Mouse (Mus musculus): Measurements from ENCODE around the gene Rgs8.

The Rgs8 gene

GRCm38 (mm10) chr1:153673900-153674299, 21.1 kb downstream of the Rgs8 start:
- DNase-seq (ENCODE audit: low read depth, low spot score), result no peak

DNA sequence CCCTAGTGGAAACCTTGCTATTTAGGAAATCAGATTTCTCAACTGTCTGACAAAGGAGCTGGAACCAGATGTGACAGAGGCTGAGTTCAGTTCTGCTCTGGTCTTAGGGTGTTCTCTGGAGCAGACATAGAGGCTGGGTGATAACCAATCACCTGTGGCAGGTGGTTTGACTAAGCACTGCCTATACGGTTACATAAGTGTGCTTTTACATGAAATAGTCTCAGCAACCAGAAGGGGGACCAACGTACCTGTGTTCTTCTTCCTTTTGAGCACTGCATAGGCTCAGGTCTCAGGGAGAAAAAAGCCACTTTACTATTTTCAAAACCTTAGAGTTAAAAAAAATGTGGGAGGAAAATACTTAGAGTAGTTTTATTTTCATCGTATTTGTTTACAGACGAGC, 22.8 kb downstream of the Rgs8 start:
- DNase-seq (ENCODE audit: low read depth, low spot score), result no peak

DNA sequence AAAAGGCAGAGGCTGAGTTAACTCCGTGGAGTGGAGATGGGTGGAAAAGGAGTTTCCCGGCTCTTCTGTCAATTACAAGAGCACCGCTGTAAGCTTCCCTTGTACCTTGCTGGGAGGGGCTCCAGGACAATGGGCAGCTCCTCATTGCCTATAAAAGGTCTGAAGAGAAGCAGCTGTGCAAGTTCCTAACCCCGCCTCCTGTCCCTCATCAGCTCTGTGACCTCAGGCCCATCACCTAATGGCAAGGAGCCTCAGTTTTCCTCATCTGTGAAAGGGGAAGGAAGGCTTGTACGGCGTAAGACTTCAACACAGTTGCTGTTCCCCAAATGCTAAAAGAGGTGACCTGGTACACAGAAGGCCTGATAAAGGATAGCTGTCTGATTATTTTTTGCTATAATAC, 24.8 kb downstream of the Rgs8 start:
- DNase-seq (ENCODE audit: low read depth, low spot score), result no peak

- no peak for DNase-seq (ENCODE audit: low read depth, low spot score)
Observed at GRCm38 (mm10) chr1:153679147-153679546, 26.3 kb downstream of the Rgs8 start.

GRCm38 (mm10) chr1:153679653-153680052, 26.8 kb downstream of the Rgs8 start:
- no peak for DNase-seq (ENCODE audit: low read depth, low spot score)

- no peak for DNase-seq (ENCODE audit: low read depth, low spot score)
Observed at GRCm38 (mm10) chr1:153680363-153680762, 27.5 kb downstream of the Rgs8 start.

- DNase-seq (ENCODE audit: low read depth, low spot score), result no peak
Observed at GRCm38 (mm10) chr1:153681036-153681435, 28.2 kb downstream of the Rgs8 start.

- no peak for DNase-seq (ENCODE audit: low read depth, low spot score)
Observed at GRCm38 (mm10) chr1:153683190-153683589, 30.4 kb downstream of the Rgs8 start.

- DNase-seq (ENCODE audit: low read depth, low spot score), result no peak
Observed at GRCm38 (mm10) chr1:153685630-153686029, 32.8 kb downstream of the Rgs8 start.

- DNase-seq (ENCODE audit: low read depth, low spot score), result no peak
Observed at GRCm38 (mm10) chr1:153692526-153692925, 39.7 kb downstream of the Rgs8 start.

DNA sequence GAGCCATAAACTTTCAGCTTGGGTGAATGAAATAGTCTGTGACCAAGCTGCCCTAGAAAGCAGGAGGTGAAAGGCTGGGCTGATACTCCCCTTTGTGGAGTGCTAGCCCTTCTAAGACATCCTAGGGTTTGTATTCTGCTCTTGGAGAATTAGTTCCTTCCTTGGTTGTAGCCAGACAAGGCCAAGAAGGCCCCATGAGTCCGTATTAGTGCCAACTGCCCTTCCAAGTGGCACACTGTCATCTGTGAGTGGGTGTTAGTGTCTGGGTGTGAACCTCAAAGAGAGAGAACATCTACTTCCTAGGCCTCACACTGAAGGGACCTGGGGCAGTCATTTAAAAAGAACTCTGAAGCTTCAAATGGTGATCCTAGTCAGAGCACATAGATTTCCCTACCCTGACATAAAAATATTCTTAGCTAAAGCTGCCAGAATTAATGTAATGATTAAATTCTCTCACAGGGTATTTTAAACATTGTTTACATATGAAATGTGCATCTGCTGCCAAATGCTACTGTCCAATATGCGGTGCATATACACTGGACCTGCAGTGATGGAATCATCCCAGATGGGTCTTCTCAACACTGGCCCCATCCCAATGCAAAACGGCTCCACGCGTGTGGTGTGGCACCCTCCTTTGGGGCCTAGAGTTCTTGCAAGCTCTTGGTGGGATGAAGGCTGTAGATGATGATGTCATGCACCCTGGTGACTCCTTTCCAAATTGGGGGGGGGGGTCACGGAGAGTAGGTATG, 41.7 kb downstream of the Rgs8 start:
- DNase-seq (ENCODE audit: low read depth, low spot score), result no peak

DNA sequence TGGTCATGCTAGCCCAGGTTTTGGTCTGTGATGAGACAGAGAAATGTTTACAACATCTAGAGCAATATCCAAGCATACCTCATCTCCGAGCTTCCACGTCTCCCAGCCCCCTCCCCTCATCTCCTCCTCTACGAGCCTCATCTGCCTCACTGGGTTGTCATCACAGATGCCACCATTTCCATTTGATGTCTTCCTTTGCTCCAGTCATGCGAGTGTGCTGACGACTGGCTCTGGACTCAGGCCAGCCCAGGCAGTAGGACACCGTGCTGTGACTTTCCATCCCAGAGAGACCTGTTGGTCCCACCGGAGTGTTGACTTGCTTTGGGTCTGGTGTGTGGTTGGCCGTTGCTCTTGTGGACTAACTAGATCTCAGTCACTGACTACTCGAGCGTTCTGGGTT, 42.6 kb downstream of the Rgs8 start:
- DNase-seq (ENCODE audit: low read depth, low spot score), result no peak

DNA sequence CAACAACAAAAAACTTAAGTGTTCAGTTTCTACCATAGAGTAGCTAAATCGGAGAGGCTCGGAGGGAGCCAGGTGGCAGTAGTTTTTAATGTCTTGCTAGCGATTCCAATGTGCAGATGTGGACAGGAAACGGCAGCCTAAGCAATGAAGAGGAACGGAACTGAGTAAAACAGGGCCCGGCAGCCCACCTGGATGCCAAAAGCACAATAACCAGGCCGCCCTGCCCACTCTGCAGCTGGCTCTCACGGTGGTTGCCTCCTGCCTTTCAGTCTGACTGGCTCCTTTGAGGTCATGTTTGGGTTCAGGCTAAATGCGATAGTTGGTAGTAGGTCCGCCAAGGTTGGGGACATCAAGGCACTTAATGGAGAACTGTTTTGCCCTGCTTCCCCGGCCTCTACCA, 43.3 kb downstream of the Rgs8 start:
- DNase-seq (ENCODE audit: low read depth, low spot score), result no peak

GRCm38 (mm10) chr1:153696541-153696940, 43.7 kb downstream of the Rgs8 start:
- no peak for DNase-seq (ENCODE audit: low read depth, low spot score)

DNA sequence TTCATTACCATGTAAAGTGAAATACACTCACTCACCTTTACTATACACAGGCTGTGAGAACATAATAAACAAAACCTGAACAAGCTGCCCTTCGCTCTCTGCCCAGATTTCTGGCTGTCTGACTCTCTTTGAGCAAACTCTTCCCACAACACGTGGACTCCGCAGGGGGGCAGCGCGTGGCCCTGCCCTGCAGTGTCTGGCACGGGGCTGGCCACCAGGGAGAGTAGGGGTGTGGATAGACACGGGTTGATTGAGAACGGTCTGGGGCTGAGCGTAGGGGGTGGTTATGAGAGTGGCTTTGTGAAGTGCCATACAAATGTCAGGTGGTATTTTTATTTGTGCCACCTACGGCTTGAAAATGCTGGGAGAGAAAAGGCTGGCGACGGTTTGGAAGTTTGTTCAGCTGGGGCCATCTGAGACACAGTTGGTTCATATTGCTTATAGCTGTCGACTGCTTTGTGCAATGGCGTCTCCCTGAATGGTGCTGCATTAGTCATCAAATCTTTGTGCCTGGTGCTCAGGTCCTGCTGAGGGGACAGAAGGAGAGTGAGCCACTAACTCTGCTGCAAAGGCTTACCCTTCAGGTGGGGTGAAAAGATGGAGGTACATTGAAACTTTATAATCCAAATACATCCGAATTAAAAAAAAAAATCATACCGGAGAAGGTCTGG, 44.9 kb downstream of the Rgs8 start:
- DNase-seq (ENCODE audit: low read depth, low spot score), result no peak

DNA sequence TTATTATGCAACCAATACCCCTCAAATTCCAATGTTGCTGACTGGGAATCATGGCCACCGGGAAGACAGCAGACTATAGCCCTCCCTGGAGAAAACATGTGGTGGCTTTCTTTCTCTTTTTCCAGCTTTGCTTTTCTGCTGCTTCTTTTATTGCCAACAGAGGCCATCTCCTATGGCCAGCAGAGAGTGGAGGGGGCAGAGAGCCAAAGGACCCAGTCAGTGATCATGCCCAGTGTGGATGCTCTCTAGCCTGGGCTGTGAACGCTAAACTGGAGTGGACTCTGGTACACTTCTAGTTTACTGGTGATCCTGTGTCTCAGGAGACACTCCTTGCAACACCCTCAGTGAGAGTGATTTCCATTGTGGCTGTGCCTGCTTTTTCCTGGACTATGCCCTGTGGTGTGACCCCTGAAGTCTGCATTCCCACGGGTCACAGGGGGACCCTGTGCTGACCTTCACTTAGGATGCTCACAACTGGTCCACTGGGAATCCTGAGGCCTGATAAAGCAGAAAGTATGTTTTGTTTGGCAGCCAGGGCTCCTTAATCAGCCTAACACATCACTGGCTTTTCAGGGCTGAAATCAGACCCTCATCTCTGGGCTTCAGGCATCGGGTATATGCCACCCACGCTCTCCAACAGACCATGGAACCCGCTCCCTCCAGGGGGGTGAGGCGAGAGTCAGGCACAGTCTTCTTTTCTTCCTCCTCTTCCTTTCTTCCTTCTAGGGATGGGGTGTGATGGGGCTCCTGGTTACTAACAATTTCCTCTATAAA, 45.7 kb downstream of the Rgs8 start:
- no peak for DNase-seq (ENCODE audit: low read depth, low spot score)

GRCm38 (mm10) chr1:153700448-153701063, 47.7 kb downstream of the Rgs8 start:
- DNase-seq (ENCODE audit: low read depth, low spot score), result no peak

DNA sequence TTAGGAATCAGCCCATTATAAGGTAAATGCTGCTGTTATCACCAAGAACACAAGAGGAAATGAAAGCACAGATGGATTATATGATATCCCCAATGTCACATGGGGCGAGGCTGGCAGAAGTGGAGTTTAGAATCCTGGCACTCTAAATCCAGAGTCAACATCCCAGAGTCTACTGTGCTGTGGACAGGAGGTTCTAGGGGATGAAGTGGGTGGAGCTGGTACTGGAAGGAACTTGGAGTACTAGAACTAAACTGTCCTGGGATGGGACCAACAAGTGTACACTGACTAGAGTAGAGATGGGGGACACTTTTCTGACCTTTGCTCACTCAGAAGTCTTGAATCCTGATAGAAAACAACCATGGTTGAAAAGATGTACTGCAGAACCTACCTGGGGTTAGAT, 48.6 kb downstream of the Rgs8 start:
- DNase-seq (ENCODE audit: low read depth, low spot score), result no peak

- no peak for DNase-seq (ENCODE audit: low read depth, low spot score)
Observed at GRCm38 (mm10) chr1:153702166-153702852, 49.5 kb downstream of the Rgs8 start.

DNA sequence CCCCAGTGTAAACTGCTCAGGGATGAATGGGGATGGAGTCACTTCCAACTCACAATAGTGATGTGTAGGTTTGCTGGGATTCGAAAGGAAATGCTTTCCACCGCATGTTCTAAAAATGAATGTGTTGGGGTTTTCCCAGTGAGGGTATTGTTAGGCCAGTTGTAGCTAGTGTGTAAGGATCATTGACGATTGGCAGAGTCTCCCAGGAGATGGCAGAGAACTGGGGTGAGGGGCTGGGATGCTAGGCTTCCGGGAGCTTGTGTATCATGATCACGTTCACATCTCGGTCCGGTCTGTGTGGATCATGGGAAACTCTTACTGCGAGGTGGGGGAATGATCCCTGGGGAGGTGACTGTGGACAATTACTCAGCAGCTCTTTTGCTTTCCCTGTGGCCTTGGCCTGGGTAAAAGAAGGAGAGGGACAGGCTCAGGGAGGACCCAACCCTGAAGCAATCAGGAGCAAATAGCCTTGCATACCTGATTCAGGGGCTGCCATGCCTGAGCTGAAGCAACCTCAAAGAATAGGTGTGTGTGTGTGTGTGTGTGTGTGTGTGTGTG, 50.1 kb downstream of the Rgs8 start:
- DNase-seq (ENCODE audit: low read depth, low spot score), result no peak

GRCm38 (mm10) chr1:153703445-153703991, 50.7 kb downstream of the Rgs8 start:
- DNase-seq (ENCODE audit: low read depth, low spot score), result no peak

Measured in retina, postnatal 7 days (tissue).